Mouse (Mus musculus) yolk sac, embryonic 10.5 days (tissue): ENCODE results near the gene Nr5a2.

Source experiments
- DNase-seq: peaks from one replicate; pipeline ENCODE4 v3.0.0-alpha.2; 2017; ENCODE audit warnings: low spot score

Nr5a2 gene

GRCm38 (mm10) chr1:136960428-136961012, at the start of gene Nr5a2:
TSS of gene Nr5a2 (minus strand) at chr1:136960448.
- peak; percentile 67 for DNase-seq

- DNase-seq: no peak
Observed at GRCm38 (mm10) chr1:137008726-137009239, 48.5 kb upstream of the Nr5a2 start.

GRCm38 (mm10) chr1:137003816-137004215, 43.6 kb upstream of the Nr5a2 start:
- DNase-seq: no peak

- DNase-seq: no peak
Observed at GRCm38 (mm10) chr1:137003144-137003543, 42.9 kb upstream of the Nr5a2 start.

GRCm38 (mm10) chr1:136991762-136992352, 31.6 kb upstream of the Nr5a2 start:
- DNase-seq: no peak

- peak; percentile 36 for DNase-seq
Observed at GRCm38 (mm10) chr1:136980253-136980893, 20.1 kb upstream of the Nr5a2 start.

GRCm38 (mm10) chr1:136977867-136978266, 17.6 kb upstream of the Nr5a2 start:
- DNase-seq: no peak

- no peak for DNase-seq
Observed at GRCm38 (mm10) chr1:136974040-136974439, 13.8 kb upstream of the Nr5a2 start.

GRCm38 (mm10) chr1:136973016-136973415, 12.8 kb upstream of the Nr5a2 start:
- DNase-seq: no peak

- DNase-seq: no peak
Observed at GRCm38 (mm10) chr1:136970995-136971394, 10.7 kb upstream of the Nr5a2 start.

GRCm38 (mm10) chr1:136966728-136967386, 6.6 kb upstream of the Nr5a2 start:
- no peak for DNase-seq

- DNase-seq: no peak
Observed at GRCm38 (mm10) chr1:136959491-136959890, 757 bp downstream of the Nr5a2 start.

- no peak for DNase-seq
Observed at GRCm38 (mm10) chr1:136958666-136959065, 1.6 kb downstream of the Nr5a2 start.

GRCm38 (mm10) chr1:136958185-136958584, 2.1 kb downstream of the Nr5a2 start:
- no peak for DNase-seq

GRCm38 (mm10) chr1:136957696-136958095, 2.6 kb downstream of the Nr5a2 start:
- no peak for DNase-seq

- no peak for DNase-seq
Observed at GRCm38 (mm10) chr1:136954108-136954494, 6.1 kb downstream of the Nr5a2 start.

GRCm38 (mm10) chr1:136953444-136954107, 6.7 kb downstream of the Nr5a2 start:
- no peak for DNase-seq

- DNase-seq: peak; percentile 54
Observed at GRCm38 (mm10) chr1:136952609-136953311, 7.5 kb downstream of the Nr5a2 start.

- no peak for DNase-seq
Observed at GRCm38 (mm10) chr1:136951946-136952531, 8.2 kb downstream of the Nr5a2 start.

- DNase-seq: peak; percentile 73
Observed at GRCm38 (mm10) chr1:136951155-136951650, 9.0 kb downstream of the Nr5a2 start.

- DNase-seq: peak; percentile 81
Observed at GRCm38 (mm10) chr1:136949323-136949741, 10.9 kb downstream of the Nr5a2 start.
